Mouse (Mus musculus): ENCODE measurements around the gene Plekhb2. TPM values are rescaled to one million over a fixed set of nuclear protein-coding genes. Genes with fewer than 3 reads are reported as not detected.

Plekhb2 gene
- 100 to 1,000 TPM; 164 to 187 TPM for total RNA-seq (2021)

DNA sequence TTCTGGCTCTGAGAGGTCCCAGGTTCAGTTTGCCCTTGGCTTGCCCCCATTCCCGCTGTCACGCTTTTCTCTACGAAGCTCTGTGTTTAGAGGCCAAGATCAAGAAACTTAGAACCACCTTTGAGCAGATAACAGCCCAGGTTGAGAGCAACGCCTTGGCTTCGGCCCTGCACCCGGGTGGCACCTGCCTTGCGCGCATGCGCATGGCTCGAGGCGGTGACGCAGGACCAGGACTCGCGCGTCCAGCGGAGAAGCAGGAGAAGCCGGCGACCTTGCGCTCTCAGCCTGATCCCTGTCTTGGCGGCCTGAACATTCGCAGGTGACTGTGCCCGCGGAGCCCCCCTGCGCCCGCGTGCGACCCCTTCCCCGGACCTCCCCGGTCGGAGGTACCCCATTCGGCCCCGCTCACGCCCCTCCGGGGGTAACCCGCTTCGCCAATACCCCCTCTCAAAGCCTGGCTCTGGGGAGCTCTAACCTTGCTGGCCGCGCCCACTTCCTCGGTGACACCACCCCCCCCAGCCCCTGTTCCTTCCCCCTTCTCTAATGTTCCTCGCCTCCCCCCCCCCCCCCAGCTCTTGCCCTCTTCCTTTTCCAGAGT, at the start of gene Plekhb2:
TSS of gene Plekhb2 (plus strand) at position 232 of the 598 bp plus-strand sequence.
- DNase-seq (ENCODE audit: extremely low spot score in 1 of 2, low spot score in 1 of 2), result peak; percentile 80 to 88

GRCm38 (mm10) chr1:34801616-34802289, 48.0 kb upstream of the Plekhb2 start:
- DNase-seq (ENCODE audit: extremely low spot score in 1 of 2, low spot score in 1 of 2), result peak in 1 of 2 experiments; percentile 63

- DNase-seq (ENCODE audit: extremely low spot score in 1 of 2, low spot score in 1 of 2), result no peak
Observed at GRCm38 (mm10) chr1:34802290-34802642, 47.5 kb upstream of the Plekhb2 start.

- DNase-seq (ENCODE audit: extremely low spot score in 1 of 2, low spot score in 1 of 2), result no peak
Observed at GRCm38 (mm10) chr1:34804863-34805262, 44.9 kb upstream of the Plekhb2 start.

- DNase-seq (ENCODE audit: extremely low spot score in 1 of 2, low spot score in 1 of 2), result no peak
Observed at GRCm38 (mm10) chr1:34805931-34806520, 43.8 kb upstream of the Plekhb2 start.

DNA sequence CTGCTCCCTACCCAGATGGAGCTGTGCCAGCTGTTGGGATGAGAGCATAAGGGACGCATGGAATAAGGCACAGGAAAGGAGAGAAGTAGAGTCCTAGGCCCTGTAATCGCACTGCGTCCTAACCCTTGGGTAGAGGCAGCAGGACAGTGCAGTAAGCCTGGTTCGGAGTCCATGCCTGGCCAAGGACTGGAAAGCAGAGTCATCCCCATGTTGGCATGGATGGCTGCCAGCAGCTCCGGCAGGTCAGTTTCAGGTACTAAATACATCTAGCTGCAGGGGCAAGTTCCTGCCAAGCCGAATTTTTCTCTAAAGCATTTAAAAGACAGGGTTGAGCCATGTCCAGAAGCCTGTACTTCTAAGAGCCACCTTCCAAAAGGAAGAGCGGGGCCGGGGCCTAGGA, 41.3 kb upstream of the Plekhb2 start:
- no peak for DNase-seq (ENCODE audit: extremely low spot score in 1 of 2, low spot score in 1 of 2)

GRCm38 (mm10) chr1:34810293-34810692, 39.5 kb upstream of the Plekhb2 start:
- DNase-seq (ENCODE audit: extremely low spot score in 1 of 2, low spot score in 1 of 2), result no peak

DNA sequence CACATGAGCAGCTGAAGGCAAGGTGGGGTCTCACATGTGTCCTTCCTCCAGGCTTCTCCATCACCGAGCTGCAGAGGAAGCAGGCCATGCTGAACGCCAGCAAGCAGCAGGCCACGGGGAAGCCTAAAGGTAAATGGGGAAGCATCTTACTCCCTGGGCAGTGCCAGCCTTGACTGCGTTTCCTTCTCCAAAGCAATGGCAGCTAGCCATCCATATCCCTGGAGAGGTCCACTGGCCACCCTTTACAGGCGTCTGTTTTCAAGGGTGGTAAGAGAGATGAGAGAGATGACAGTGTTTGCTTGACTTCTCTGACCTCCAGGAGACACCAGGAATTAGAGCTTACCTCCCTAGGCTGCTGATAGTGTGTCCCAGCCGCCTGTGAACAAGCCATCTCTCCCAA, 38.7 kb upstream of the Plekhb2 start:
- no peak for DNase-seq (ENCODE audit: extremely low spot score in 1 of 2, low spot score in 1 of 2)

GRCm38 (mm10) chr1:34811581-34811980, 38.2 kb upstream of the Plekhb2 start:
- DNase-seq (ENCODE audit: extremely low spot score in 1 of 2, low spot score in 1 of 2), result no peak

GRCm38 (mm10) chr1:34812407-34813247, 37.1 kb upstream of the Plekhb2 start:
- no peak for DNase-seq (ENCODE audit: extremely low spot score in 1 of 2, low spot score in 1 of 2)

DNA sequence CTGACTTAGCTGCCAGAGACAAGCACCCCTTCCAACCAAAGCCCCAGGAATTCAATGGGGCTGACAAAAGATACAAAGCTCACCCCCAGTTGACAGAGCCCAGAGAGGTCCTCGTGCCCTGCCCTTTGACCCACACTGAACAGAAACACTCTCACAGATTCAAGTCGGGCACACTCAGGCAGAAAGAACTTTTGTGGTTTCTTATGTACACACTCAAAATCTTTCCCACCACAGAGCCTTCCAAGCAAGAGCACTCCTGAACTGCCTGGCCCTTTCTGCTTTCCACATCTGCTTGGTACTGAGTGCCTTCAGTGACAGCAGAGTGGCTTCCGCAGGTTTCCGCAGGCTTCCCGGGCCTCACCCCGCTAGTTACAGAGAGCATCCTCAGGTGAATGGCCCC, 33.9 kb upstream of the Plekhb2 start:
- DNase-seq (ENCODE audit: extremely low spot score in 1 of 2, low spot score in 1 of 2), result no peak

- no peak for DNase-seq (ENCODE audit: extremely low spot score in 1 of 2, low spot score in 1 of 2)
Observed at GRCm38 (mm10) chr1:34819225-34819910, 30.4 kb upstream of the Plekhb2 start.

DNA sequence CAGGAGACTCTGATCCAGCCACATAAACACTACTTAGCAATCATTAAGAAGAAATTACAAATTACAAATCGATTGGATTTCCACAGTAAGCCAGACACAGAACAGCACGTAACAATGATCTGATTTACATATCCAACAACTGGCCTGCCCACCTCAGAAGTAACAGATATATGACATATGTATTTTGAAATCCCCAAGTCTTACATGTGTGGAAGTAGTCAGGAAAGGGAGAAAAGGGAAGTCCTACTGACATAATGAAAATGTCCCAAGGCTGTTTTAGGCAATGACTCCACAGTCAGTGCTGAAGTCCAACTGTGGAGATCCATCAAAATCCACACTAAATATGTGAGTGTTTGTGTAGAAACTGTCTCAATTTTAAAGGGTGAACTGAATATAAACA, 28.4 kb upstream of the Plekhb2 start:
- no peak for DNase-seq (ENCODE audit: extremely low spot score in 1 of 2, low spot score in 1 of 2)

DNA sequence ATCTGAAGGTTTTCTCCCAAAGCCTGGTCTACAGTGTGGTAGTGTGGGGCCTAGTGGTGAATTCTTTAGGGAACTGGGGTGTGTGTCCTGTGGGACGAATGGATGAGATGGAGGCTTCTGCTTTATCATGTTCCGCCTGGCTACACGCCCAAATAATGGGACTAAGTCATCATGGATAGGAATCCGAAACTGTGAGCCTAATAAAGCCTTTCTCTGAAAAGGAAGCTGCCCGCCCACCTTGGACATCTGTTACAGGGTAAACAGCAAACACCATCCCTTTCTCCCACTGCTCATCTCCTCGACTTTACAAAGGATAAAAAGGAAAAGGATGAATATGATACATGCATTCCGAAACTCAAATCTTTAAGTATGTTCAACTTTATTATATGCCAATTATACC, 27.8 kb upstream of the Plekhb2 start:
- no peak for DNase-seq (ENCODE audit: extremely low spot score in 1 of 2, low spot score in 1 of 2)

- DNase-seq (ENCODE audit: extremely low spot score in 1 of 2, low spot score in 1 of 2), result no peak
Observed at GRCm38 (mm10) chr1:34822746-34823145, 27.0 kb upstream of the Plekhb2 start.

GRCm38 (mm10) chr1:34823353-34823752, 26.4 kb upstream of the Plekhb2 start:
- no peak for DNase-seq (ENCODE audit: extremely low spot score in 1 of 2, low spot score in 1 of 2)

DNA sequence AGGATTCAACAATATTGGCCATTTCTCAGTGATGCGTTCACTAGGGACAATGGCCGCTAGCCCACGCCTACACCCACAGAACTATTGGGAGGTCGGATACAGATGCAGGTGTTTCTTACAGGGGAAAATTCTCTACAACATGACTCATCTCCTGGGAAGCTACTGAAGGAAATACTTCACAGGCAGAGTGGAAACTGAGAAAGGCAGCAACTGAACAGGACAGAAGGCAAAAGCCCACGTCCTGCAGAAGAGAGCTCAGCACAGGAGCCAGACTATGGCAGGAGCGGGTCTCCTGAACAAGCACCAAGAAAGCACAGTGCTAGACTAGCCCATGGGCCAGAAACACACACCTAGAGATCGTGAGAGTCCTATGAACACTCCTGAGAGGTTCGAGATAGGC, 25.6 kb upstream of the Plekhb2 start:
- DNase-seq (ENCODE audit: extremely low spot score in 1 of 2, low spot score in 1 of 2), result no peak

GRCm38 (mm10) chr1:34825909-34826308, 23.9 kb upstream of the Plekhb2 start:
- DNase-seq (ENCODE audit: extremely low spot score in 1 of 2, low spot score in 1 of 2), result no peak

- no peak for DNase-seq (ENCODE audit: extremely low spot score in 1 of 2, low spot score in 1 of 2)
Observed at GRCm38 (mm10) chr1:34827900-34828299, 21.9 kb upstream of the Plekhb2 start.

- no peak for DNase-seq (ENCODE audit: extremely low spot score in 1 of 2, low spot score in 1 of 2)
Observed at GRCm38 (mm10) chr1:34828528-34829294, 21.1 kb upstream of the Plekhb2 start.
